Mouse (Mus musculus) B cell, adult 2 months (primary cell): Measurements from ENCODE around the gene Tgfbr3.
A peak's percentile ranks its signal among the peaks of the same experiment; 100 is the strongest.

Experiments used
- DNase-seq, 2 experiments: peaks; one replicate each; pipeline ENCODE4 v3.0.0; 2022

Tgfbr3 gene

DNA sequence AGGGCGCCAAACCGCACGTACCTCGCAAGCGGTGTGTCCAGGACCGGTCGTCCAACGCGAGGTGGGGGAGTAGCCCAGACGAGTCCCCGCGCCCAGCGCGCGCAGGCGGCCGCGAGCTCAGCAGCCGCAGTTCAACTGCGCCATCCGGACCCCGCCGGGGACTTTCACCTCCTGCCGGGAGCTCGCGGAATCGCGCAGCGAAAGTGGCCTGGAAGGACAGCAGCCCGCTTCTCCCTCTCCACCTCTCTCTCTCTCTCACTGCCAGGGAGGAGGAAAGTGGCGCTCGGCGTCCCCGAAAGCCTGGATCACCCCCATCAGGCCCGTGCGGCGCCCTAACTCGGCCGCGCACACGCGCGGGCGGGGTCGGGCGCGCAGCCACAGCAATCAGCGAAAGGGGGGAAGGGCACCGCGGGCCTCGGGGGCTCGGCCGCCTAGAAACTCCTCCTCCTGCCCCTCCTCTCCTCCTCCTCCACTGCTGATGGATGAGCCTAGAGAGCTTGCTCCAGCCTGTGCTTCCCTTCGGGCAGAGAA lies at the start of gene Tgfbr3:
Gene Tgfbr3, minus strand, starts transcription at position 396 of the 531 bp plus-strand sequence.
- DNase-seq: peak; percentile 67 to 68

DNA sequence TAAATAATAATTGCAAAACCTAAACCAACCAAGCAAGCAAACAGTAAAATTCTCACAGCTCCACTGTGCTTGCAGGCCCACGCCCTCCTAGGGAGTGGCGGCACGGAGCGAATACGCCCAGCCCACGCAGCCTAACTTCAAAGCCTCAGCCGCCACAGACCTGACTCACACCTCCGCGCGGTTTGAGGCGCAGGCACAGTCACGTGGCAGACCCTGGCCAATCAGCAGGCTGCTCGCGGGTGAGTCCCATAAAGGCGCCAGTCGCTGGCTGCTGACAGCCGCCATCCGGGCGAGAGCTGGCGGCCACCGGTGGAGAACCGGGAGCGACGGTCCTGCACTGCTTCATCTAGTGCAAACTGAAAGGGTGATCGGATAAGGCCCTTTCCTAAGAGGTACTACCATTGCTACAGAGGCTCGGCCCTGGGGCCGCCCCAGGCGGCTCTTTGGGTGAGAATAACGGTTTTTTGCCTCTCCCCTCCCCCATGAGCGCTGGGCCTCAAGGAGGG lies 41.5 kb upstream of the Tgfbr3 start, which contains the start of gene Brdt:
Gene Brdt, plus strand, starts transcription at position 244 of the 506 bp plus-strand sequence.
- no peak for DNase-seq

DNA sequence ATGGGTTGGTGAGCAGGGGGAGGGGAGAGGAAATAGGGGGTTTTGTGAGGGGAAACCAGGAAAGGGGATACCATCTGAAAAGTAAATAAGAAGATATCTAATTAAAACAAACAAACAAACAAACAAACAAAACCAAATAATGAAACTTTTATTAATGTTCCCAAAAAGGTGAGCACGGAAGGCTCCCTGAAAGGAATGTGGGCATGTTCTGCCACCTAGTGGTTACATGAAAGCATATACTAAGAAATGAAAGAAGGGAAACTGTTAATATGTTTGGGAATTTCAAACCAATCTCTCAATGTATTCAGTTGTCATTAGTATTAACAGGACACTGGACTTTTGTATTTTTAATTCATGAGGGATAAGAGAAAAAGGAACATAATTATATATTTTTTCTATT lies 31.3 kb upstream of the Tgfbr3 start:
- DNase-seq: peak; percentile 21 to 34

DNA sequence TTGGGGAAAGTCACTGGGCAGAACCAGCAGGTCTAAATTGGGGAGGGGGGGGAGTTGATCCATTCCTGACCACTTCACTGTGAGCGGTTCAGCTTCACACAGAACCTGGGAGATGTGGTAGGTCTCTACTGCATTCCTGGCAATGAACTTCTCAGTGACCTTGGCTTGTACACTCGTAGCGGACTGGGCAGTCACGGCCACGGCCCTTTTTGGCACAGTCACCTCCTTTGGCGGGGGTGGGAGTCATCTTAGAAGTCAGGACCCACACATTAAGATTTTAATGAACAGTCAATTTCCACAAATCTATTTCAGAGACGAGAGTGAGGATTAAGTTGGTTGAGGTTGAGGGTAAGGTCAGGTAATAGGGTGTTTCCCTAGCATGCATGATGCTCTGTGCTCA lies 27.7 kb upstream of the Tgfbr3 start:
- DNase-seq: no peak

DNA sequence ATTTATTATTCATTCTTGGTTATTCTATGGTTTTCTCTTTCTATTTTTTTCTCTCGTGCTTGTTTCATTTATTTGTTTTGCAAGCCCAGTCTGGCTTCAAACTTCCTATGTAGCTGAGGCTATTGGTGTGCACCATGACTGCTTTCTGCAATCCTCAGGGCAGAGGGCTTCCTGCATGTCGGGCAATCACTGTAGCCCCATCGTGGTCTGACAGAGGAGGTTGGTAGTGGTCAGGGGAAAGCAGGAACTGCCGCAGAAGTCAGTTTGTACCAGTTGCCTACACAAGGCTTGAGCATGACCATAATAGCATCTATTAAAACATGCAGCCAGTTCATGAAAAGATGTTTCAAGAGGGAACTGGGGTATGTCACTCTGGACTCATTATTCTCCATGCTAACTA lies 18.0 kb upstream of the Tgfbr3 start:
- DNase-seq: no peak

DNA sequence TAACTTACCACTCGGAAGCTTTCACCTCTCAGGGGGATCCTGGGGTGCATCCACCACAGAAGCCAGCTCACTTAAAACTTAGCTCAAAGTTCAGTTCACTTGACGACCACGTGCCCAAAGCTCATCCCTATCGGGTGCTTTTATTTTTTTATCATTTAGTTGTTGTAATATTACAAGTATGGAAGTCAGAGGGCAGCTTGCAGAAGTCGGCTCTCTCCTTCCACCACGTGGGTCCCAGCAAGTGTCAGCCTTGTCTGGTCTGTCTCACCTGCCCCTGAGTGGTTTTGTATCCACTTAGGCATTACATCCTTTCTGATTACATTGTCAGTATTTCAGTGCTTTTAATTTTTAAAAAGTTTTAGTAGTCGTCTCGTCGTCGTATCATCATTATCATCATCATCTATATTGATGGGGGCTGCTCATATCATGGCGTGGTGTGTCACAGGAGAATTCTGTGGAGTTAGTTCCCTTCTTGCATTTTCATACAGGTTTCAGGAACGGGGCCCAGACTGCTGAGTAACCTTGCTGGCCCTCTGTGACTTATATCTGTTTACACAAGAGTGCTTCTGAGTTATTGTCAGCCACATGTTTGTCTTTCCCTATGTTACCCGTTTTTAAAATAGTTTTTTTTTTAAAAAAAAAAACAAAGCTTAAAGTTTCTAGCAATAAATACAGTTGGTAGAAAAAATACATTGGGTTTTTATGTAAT lies 14.8 kb upstream of the Tgfbr3 start:
- DNase-seq: no peak

DNA sequence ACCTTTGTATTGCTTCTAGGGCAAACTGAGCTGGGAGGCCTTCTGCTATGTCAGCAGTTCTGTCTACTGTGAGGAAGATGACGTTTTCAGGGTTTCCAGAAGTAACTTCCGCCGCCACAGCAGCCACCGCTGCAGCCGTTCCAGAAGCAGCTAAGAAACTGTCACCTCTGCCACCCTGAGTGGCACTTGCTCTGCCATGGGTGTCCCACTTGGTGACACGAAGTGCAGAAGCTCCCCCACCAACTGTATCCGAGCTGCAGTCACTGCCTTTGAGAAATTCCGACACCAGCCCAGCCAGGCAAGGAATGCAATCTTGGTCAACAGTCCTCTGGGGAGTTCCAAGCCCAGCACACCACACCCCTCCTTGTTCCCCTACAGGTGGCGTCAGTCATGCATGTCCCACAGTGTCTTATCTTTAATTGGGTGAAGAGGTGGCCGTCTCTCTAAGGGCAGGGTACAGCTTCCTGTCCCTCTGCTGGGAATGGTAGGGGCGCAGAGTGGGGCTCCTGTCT lies 14.0 kb upstream of the Tgfbr3 start:
- DNase-seq: peak; percentile 28 to 37

DNA sequence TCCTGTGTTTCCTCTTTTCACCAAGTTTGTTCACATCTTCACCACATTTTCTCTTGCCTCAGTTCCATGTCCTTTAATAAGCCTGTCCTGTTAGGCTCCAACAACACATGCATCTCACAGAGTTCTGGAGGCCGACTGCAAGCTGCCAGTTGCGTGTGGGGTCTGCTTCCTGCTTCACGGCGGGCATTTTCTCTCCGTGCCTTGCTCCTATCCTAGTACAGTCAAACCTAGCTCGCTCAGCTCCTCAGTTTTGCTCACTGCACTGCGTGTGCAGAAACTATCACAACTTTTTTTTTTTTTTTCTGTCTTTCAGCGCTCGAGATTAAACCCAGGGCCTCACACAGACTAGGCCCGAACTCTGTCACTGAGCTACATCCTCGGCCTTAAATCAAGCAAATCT lies 9.4 kb upstream of the Tgfbr3 start:
- no peak for DNase-seq

DNA sequence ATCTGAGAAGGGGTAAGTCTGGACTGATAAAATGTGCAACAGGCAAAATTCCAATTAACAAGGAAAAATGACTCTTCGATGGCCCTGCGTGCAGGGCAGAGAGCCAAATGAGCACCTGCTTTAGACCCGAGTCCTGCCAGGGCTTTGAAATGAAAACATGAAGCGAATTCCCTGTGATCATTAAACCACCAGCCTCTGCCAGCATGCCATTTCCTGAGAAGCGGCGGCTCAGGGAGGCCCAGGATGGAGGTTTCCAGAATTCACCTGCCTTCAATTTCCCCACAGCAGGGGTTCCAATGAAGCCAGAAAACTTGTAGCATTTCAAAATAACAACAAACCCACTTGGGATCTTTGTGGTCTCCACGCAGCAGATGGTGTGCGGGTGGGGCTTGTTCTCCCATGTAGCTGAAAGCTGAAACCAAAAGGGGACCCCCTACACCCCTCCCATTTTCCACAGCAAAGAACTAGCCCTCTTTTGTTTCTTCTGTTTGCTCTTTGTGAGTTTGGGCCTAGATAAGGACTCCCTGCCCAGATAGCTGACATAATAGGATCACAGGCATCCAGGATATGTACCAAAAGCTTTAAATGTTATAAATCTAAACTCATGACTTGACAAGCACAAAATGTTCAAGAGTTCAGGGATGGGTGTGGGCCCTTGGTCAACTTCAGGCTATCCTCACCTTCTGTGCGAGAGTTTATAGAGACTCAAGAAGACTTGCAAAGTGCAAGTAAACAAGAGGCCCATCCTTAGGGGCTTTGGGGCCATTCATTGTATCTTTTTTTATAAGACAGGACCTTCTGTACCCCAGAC lies 7.3 kb upstream of the Tgfbr3 start:
- no peak for DNase-seq

DNA sequence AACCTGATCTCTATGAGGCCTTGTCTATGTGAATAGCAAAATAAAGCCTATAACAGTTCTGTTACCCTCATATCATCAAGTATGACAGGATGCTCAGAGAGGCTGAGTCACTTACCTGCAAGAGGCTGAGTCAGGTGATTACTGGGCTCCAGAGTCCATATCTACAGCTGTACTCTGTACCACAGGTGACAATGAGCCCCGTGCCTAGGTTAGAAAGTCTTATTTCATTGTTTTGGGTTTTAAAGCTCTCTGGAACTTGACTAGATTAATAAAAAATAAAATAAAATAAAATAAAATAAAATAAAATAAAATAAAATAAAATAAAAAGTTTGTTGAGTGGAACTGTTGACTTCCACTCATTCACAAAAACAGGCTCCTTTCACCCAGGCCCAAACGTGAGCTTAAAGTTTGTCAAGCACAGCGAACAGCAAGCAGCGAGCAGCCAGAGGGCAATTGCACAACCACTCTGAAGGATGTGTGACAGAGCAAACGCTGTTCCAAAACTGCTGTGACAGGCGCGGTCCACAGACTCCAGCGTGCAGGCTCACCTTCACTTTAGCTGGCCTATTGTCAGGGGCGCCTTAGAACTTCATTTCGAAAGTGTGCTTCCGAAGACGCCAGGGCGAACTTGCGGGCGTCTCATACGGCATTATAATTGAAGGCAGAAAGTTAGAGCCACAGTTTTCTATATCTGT lies 6.5 kb upstream of the Tgfbr3 start:
- no peak for DNase-seq

DNA sequence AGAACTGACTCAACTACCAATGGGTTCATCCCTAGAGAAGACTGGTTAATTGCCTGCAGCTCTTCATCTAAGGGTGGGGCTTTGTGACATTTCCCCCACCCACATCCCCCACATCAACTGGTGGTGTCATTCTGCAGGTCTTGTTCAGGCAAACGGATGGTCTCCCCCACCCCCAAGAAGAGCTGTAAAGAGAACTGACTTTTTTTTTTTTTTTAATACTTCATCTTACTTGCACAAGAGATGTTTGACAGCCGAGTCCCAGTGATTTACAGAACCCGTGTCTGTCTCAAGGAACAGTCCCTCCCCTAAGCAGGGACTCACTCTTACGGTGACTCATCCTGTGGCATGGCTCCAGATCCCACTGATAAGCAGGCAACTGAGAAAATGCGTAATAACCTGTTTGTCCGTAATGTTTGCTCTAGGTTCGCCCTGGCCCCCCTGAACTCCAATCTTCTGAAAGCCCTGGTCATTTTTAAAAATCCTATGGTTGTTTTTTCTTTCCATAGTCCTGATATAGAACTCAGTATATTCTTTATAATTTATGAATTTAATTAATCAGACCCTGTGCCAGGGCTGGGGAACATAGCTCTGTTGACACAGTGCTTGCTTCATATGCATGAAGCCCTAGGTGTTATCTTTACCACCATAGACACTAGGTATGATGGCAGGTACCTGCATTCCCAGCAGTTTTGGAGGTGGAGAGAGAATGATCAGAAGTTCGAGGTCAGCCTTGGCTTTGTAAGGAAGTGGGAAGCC lies 5.8 kb upstream of the Tgfbr3 start:
- DNase-seq: no peak

DNA sequence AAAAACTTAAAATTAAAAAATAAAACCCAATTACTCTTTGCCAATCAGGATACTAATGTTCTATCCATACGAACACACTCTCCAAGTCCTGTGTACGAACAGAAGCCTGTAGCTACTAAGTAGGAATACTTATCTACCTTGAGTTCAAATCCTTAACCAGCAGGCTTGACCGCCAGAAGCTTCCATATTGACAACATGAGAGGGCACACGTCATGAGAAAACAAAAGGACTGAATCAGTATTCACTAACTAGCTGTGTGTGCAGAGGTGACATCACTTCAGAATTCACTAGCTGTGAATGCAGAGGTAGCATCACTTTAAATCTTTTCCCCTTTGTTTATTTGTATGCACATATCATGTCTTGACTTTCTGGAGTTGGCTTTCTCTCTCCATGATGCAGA lies 4.6 kb upstream of the Tgfbr3 start:
- no peak for DNase-seq

DNA sequence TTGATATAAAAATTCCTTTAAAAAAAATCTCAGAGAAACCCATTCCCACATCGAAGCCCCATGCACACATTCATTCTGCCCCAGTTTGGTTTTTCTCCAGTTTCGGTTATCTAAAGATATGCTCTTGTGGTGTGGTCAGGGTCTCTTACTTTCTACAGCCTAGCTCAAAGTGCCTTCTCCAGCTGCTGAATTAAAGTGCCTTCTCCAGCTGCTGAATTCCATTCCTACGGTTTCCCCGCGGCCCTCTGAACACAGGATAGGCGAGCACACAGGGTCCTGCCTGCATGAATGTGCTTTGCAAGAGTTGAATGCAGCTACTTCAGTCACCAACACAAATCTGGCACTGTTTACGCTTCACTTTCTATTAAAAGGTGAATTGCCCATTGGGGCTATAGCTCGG lies 557 bp upstream of the Tgfbr3 start:
- no peak for DNase-seq

DNA sequence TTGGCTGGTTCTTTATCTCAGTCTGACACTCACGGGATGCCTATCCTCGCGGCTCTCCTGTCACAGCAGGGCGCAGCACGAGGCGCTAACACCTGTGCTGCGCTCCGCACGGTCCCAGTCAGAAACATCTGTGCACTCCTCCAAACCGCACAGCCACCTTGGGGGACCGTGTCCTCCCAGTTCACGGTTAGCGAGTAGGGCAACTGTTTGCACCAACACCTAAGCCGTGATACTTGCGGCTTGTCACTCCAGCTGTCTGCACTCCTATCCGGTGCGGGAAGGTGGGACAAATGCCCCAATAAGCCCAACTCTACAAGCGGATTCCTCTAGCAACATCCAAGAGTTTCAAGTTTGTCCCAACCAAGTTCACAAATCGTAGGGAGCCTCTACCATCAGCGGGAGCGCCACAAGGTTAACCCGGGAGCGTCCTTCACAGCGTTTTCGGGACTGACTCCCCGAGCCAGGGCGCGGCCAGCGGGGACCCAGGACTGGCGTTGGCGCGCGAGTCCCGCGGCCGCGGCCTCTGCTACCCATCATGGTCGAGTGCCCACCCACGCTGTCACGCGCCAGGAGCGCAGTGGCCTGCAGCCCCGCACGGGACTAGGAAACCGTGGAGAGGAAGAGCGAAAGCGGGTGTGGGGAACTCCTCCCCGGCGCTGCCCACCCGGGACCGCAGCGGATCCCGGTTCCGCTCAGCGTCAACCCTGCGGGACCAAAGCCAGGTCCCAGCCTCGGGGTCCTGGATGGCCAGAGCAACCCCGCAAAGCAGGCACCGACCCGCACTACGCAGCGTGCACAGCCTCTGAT lies 799 bp downstream of the Tgfbr3 start:
- DNase-seq: peak; percentile 33 to 44

DNA sequence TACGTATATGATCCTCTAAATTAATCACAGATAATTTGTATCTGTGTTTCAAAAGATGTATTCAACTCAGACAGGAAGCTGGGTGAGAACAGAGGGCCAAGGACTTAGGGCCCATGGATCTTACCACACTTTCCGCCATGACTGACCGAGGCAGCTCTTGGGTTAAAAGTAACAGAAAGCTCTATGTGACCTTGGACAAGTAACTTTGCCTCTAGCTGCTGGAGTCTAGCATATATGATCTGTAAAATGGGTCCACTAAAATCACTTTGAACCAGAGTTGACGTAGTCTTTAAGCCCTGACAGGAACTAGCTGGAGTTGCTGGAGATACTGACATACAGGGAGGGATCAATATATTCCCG lies 1.5 kb downstream of the Tgfbr3 start:
- peak in 1 of 2 experiments; percentile 3 for DNase-seq

DNA sequence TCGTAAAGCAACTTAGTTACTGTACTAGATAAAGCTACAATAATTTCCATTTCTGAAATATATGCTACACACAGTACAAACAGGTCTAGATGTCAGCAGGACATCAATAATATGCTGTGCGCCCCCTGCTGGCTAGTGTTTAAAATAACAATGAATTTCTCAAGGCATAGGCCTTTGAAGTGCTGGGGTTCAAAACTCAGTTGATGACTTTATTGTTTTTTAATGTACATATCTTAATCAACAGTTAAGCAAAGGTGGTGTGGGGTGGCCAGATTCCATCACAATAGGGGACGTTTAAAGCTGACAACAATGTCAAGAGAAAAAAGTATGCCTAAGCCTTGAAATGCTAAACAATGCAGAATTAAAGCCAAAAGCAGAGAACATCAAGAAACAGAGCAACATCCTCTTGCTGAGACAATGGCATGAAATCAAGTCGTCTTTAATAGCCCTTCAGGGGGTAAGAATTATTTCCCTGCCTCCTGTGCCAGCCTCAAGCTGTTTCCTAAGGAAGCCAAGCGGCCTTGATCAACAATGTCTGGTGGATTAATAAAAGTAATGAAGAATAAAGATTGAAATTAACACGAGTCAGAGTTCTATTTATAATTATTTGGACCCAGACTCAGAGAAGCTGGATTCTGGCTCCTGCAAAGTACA lies 2.0 kb downstream of the Tgfbr3 start:
- peak; percentile 84 for DNase-seq

DNA sequence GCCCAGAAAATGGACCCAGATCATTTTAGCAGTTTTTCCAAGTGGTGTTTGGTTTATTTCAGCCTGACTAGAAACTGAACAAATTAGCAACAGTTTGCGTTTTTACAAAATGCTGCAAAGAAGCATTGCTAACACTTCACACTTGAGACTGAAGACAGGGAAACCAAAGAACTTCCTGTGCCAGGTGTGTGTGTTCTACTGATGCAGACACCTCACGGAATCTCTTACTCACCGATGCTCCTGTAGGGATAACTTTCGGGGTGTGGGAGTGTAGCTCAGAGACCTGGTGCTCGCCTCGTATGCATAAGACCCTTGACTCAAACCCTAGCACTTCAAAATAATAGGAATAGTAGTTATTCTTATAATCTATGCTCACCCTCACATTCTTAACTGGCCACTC lies 3.9 kb downstream of the Tgfbr3 start:
- DNase-seq: no peak

DNA sequence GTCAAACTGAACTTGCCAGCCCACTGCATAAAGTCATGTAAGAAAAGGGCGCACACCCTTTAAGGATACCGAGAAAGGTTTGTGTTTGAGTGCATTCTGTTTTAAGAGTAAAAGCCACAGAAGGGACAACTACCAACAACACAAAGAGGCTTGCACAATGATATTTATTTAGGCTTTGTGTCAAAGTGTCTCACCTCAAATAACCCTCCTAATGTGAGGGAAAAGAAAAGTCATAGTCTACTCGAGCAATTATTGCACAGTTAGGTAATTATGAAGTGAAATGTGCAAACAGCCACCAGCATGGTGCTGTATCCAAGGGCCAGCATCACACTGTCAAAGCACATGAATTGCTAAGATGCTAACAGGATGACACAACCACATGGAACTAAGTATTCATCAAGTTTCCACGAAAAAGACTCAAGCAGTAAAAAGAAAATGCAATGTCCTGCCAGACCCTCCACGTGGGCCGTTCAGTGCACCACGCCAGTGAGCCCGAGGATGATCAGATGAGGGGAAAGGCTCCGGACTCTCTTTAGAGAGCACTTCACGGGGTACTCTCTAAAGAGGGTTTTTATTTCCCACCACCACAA lies 5.4 kb downstream of the Tgfbr3 start:
- DNase-seq: no peak

DNA sequence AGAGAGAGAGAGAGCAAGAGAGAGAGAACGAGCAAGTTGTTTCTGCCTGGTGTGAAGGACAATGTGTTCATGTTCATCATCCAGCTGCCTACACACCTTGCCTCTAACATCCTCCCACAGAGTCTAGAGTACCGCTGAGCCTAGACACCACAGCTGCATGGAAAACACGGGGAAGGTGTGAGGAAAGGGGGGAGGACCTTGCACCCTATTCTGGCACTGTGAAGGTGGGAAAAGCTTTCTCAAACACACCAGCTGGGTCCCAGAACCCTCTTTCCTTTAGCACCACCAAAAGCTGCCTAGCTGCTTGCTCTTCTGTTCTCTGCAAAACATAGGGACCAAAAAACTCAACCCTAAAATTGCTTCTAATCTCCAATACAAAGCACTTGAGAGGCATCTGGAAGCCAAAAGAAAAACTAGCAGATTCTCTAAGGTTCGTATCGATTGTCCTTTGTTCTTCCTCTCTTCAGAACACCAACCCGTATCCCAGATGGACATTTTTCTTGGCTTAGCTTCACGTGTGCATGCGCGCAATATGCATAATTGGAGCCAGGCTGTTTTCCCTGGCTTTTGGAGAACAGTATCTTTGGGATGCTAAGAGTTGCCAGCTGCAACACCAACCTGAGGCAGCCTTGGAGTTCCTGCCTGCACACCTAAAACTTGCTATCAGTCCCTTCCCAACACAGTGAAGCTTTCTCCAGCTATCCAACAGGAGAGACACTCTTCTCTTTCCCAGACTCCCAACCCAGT lies 6.7 kb downstream of the Tgfbr3 start:
- DNase-seq: no peak

DNA sequence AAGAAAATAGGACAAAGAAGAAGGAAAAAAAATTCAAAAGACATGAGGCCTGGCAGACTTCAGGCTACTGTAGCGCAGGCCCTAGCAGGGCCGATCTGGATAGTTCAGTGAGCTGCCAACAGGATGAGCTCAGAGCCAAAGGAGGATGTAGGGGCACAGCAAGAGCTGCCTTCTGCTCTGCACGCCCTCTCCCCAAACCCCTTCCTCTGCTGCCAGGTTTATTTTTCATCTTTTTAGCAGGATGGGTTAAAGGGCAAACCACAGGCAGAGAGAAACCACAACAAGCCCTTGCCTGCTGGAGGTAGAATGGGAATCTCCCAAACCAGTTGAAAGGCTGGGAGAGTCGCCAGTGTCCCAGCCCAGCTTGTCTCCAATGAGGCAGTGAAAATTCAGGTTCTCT lies 10.2 kb downstream of the Tgfbr3 start:
- no peak for DNase-seq
